Mouse (Mus musculus): Measurements from ENCODE around the gene Sephs1. TPM values are rescaled to one million over a fixed set of nuclear protein-coding genes. Genes with fewer than 3 reads are reported as not detected.

Gene Sephs1
- polyA plus RNA-seq, 1 experiment from 2014 or later, result 85.8 TPM

GRCm38 (mm10) chr2:4895598-4895997 is 14.2 kb downstream of the Sephs1 start:
- Histone ChIP-seq H3K4me3 (ENCODE audit: low read depth, low read length) (no peak overlapping the region), H3K9ac (ENCODE audit: low read length) (no peak overlapping the region), H3K4me1 (replicated peaks; ENCODE audit: control insufficient read depth, insufficient read depth, low read length) (no peaks in the 10 kb centered on the region), H3K9me3 (ENCODE audit: control insufficient read depth, low read length) (no peaks in the 10 kb centered on the region), H3K36me3 (ENCODE audit: control insufficient read depth, insufficient read depth, low read length) (peaks cover 95% of the 10 kb centered on the region), H3K4me2 (ENCODE audit: low read length) (no peak overlapping the region), H3K27me3 (replicated peaks; ENCODE audit: control insufficient read depth, insufficient read depth, low read length) (no peaks in the 10 kb centered on the region), H3K27ac (ENCODE audit: low read depth) (no peak overlapping the region)
- ATAC-seq (replicated peaks; ENCODE audit: low FRiP score, low TSS enrichment, low read depth) (no peak), DNase-seq (ENCODE audit: low spot score) (no peak)
- 86% methylated on average over 2 of the region's 2 CpGs for WGBS

GRCm38 (mm10) chr2:4896970-4897369 is 15.6 kb downstream of the Sephs1 start:
- Histone ChIP-seq H3K9me3 (ENCODE audit: control insufficient read depth, low read length) (no peaks in the 10 kb centered on the region), H3K4me3 (ENCODE audit: low read depth, low read length) (no peak overlapping the region), H3K9ac (ENCODE audit: low read length) (no peak overlapping the region), H3K27me3 (replicated peaks; ENCODE audit: control insufficient read depth, insufficient read depth, low read length) (no peaks in the 10 kb centered on the region), H3K4me2 (ENCODE audit: low read length) (no peak overlapping the region), H3K36me3 (ENCODE audit: control insufficient read depth, insufficient read depth, low read length) (peaks cover 96% of the 10 kb centered on the region), H3K27ac (ENCODE audit: low read depth) (no peak overlapping the region), H3K4me1 (replicated peaks; ENCODE audit: control insufficient read depth, insufficient read depth, low read length) (no peaks in the 10 kb centered on the region)
- no peak for DNase-seq (ENCODE audit: low spot score)
- 90% methylated on average over 4 of the region's 4 CpGs for WGBS
- ATAC-seq (replicated peaks; ENCODE audit: low FRiP score, low TSS enrichment, low read depth), result no peak

- no peak overlapping the region for H3K4me2 ChIP-seq (ENCODE audit: low read length)
- peaks cover 83% of the 10 kb centered on the region for H3K36me3 ChIP-seq (ENCODE audit: control insufficient read depth, insufficient read depth, low read length)
- no peaks in the 10 kb centered on the region for H3K9me3 ChIP-seq (ENCODE audit: control insufficient read depth, low read length)
- no peak overlapping the region for H3K27ac ChIP-seq (ENCODE audit: low read depth)
- H3K9ac ChIP-seq (ENCODE audit: low read length), result no peak overlapping the region
- DNase-seq (ENCODE audit: low spot score) (no peak), ATAC-seq (replicated peaks; ENCODE audit: low FRiP score, low TSS enrichment, low read depth) (no peak)
- WGBS, result 94% methylated on average over 6 of the region's 6 CpGs
- no peaks in the 10 kb centered on the region for H3K4me1 ChIP-seq (replicated peaks; ENCODE audit: control insufficient read depth, insufficient read depth, low read length)
- no peak overlapping the region for H3K4me3 ChIP-seq (ENCODE audit: low read depth, low read length)
- no peaks in the 10 kb centered on the region for H3K27me3 ChIP-seq (replicated peaks; ENCODE audit: control insufficient read depth, insufficient read depth, low read length)
Measured at GRCm38 (mm10) chr2:4900624-4901023, 19.3 kb downstream of the Sephs1 start.

GRCm38 (mm10) chr2:4902346-4902745 is 21.0 kb downstream of the Sephs1 start:
- 86% methylated on average over 5 of the region's 5 CpGs for WGBS
- no peak for DNase-seq (ENCODE audit: low spot score)
- no peak overlapping the region for H3K4me3 ChIP-seq (ENCODE audit: low read depth, low read length)
- H3K9ac ChIP-seq (ENCODE audit: low read length), result no peak overlapping the region
- H3K9me3 ChIP-seq (ENCODE audit: control insufficient read depth, low read length), result no peaks in the 10 kb centered on the region
- H3K4me1 ChIP-seq (replicated peaks; ENCODE audit: control insufficient read depth, insufficient read depth, low read length), result no peaks in the 10 kb centered on the region
- ATAC-seq (replicated peaks; ENCODE audit: low FRiP score, low TSS enrichment, low read depth), result no peak
- H3K4me2 ChIP-seq (ENCODE audit: low read length), result no peak overlapping the region
- peaks cover 83% of the 10 kb centered on the region for H3K36me3 ChIP-seq (ENCODE audit: control insufficient read depth, insufficient read depth, low read length)
- H3K27ac ChIP-seq (ENCODE audit: low read depth), result no peak overlapping the region
- no peaks in the 10 kb centered on the region for H3K27me3 ChIP-seq (replicated peaks; ENCODE audit: control insufficient read depth, insufficient read depth, low read length)

- Histone ChIP-seq H3K36me3 (ENCODE audit: control insufficient read depth, insufficient read depth, low read length) (peaks cover 59% of the 10 kb centered on the region), H3K27ac (ENCODE audit: low read depth) (no peak overlapping the region), H3K9me3 (ENCODE audit: control insufficient read depth, low read length) (no peaks in the 10 kb centered on the region), H3K4me2 (ENCODE audit: low read length) (no peak overlapping the region), H3K4me3 (ENCODE audit: low read depth, low read length) (no peak overlapping the region), H3K27me3 (replicated peaks; ENCODE audit: control insufficient read depth, insufficient read depth, low read length) (no peaks in the 10 kb centered on the region), H3K9ac (ENCODE audit: low read length) (no peak overlapping the region), H3K4me1 (replicated peaks; ENCODE audit: control insufficient read depth, insufficient read depth, low read length) (no peaks in the 10 kb centered on the region)
- WGBS, result 91% methylated on average over 6 of the region's 6 CpGs
- ATAC-seq (replicated peaks; ENCODE audit: low FRiP score, low TSS enrichment, low read depth), result no peak
- no peak for DNase-seq (ENCODE audit: low spot score)
Measured at GRCm38 (mm10) chr2:4907120-4907519, 25.8 kb downstream of the Sephs1 start.

GRCm38 (mm10) chr2:4907916-4908315 is 26.6 kb downstream of the Sephs1 start:
- Histone ChIP-seq H3K4me3 (ENCODE audit: low read depth, low read length) (no peak overlapping the region), H3K4me2 (ENCODE audit: low read length) (no peak overlapping the region), H3K4me1 (replicated peaks; ENCODE audit: control insufficient read depth, insufficient read depth, low read length) (no peaks in the 10 kb centered on the region), H3K9ac (ENCODE audit: low read length) (no peak overlapping the region), H3K27me3 (replicated peaks; ENCODE audit: control insufficient read depth, insufficient read depth, low read length) (no peaks in the 10 kb centered on the region), H3K27ac (ENCODE audit: low read depth) (no peak overlapping the region), H3K36me3 (ENCODE audit: control insufficient read depth, insufficient read depth, low read length) (peaks cover 54% of the 10 kb centered on the region), H3K9me3 (ENCODE audit: control insufficient read depth, low read length) (no peaks in the 10 kb centered on the region)
- WGBS, result 77% methylated on average over 7 of the region's 7 CpGs
- ATAC-seq (replicated peaks; ENCODE audit: low FRiP score, low TSS enrichment, low read depth), result no peak
- no peak for DNase-seq (ENCODE audit: low spot score)

GRCm38 (mm10) chr2:4908771-4909315 is 27.5 kb downstream of the Sephs1 start:
- Histone ChIP-seq H3K4me2 (ENCODE audit: low read length) (no peak overlapping the region), H3K27ac (ENCODE audit: low read depth) (no peak overlapping the region), H3K36me3 (ENCODE audit: control insufficient read depth, insufficient read depth, low read length) (peaks cover 52% of the 10 kb centered on the region), H3K9ac (ENCODE audit: low read length) (no peak overlapping the region), H3K9me3 (ENCODE audit: control insufficient read depth, low read length) (no peaks in the 10 kb centered on the region), H3K27me3 (replicated peaks; ENCODE audit: control insufficient read depth, insufficient read depth, low read length) (no peaks in the 10 kb centered on the region), H3K4me1 (replicated peaks; ENCODE audit: control insufficient read depth, insufficient read depth, low read length) (no peaks in the 10 kb centered on the region), H3K4me3 (ENCODE audit: low read depth, low read length) (no peak overlapping the region)
- no peak for DNase-seq (ENCODE audit: low spot score)
- no peak for ATAC-seq (replicated peaks; ENCODE audit: low FRiP score, low TSS enrichment, low read depth)
- 92% methylated on average over 3 of the region's 3 CpGs for WGBS

- Histone ChIP-seq H3K9ac (ENCODE audit: low read length) (no peak overlapping the region), H3K4me1 (replicated peaks; ENCODE audit: control insufficient read depth, insufficient read depth, low read length) (no peaks in the 10 kb centered on the region), H3K27ac (ENCODE audit: low read depth) (no peak overlapping the region), H3K27me3 (replicated peaks; ENCODE audit: control insufficient read depth, insufficient read depth, low read length) (no peaks in the 10 kb centered on the region), H3K9me3 (ENCODE audit: control insufficient read depth, low read length) (no peaks in the 10 kb centered on the region), H3K36me3 (ENCODE audit: control insufficient read depth, insufficient read depth, low read length) (peaks cover 46% of the 10 kb centered on the region), H3K4me2 (ENCODE audit: low read length) (no peak overlapping the region), H3K4me3 (ENCODE audit: low read depth, low read length) (no peak overlapping the region)
- DNase-seq (ENCODE audit: low spot score), result no peak
- no peak for ATAC-seq (replicated peaks; ENCODE audit: low FRiP score, low TSS enrichment, low read depth)
- 70% methylated on average over 6 of the region's 6 CpGs for WGBS
Measured at GRCm38 (mm10) chr2:4909909-4910308, 28.5 kb downstream of the Sephs1 start.

GRCm38 (mm10) chr2:4910521-4910920 is 29.2 kb downstream of the Sephs1 start:
- Histone ChIP-seq H3K4me3 (ENCODE audit: low read depth, low read length) (no peak overlapping the region), H3K4me2 (ENCODE audit: low read length) (no peak overlapping the region), H3K4me1 (replicated peaks; ENCODE audit: control insufficient read depth, insufficient read depth, low read length) (no peaks in the 10 kb centered on the region), H3K9ac (ENCODE audit: low read length) (no peak overlapping the region), H3K36me3 (ENCODE audit: control insufficient read depth, insufficient read depth, low read length) (peaks cover 39% of the 10 kb centered on the region), H3K27ac (ENCODE audit: low read depth) (no peak overlapping the region), H3K9me3 (ENCODE audit: control insufficient read depth, low read length) (no peaks in the 10 kb centered on the region), H3K27me3 (replicated peaks; ENCODE audit: control insufficient read depth, insufficient read depth, low read length) (no peaks in the 10 kb centered on the region)
- DNase-seq (ENCODE audit: low spot score) (no peak), ATAC-seq (replicated peaks; ENCODE audit: low FRiP score, low TSS enrichment, low read depth) (no peak)
- whole genome bisulfite sequencing, result 28% methylated on average over 4 of the region's 4 CpGs
